Mouse (Mus musculus) colon, adult 2 months (tissue): Measurements from ENCODE around the gene Vmn1r71. TPM values are rescaled to one million over a fixed set of nuclear protein-coding genes. Genes with fewer than 3 reads are reported as not detected.

Experiments
- polyA plus RNA-seq: library from polyadenylated mRNA; depleted of rRNA; stranded (reverse); fragments of >200 nt; gene quantifications from 2 replicates; pipeline ENCODE4 v1.2.3, GENCODE M21; 2012; rRNA removed

Gene Vmn1r71
- polyA plus RNA-seq, result not detected in 2 replicates

DNA sequence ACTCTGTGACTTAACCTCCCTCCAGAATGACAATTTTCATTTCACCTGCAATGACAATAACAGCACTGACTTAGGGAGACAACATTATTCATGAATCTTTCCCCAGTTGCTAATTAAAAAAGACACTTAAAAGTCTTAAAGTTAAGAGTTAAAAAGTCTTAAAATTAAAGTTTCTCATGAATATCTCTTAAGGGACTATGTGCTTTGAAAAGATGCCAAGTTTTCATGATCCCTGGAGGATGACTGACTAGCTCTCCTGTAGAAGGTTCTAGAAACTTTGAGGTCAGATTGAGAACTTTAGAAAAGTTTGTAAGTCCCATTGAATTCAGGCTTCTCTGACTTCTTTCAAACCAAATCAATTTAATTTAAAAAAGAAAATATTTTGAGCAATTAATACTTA lies at the start of gene Vmn1r71:
Vmn1r71 (minus strand) TSS at position 101 of the 400 bp plus-strand sequence.

Other genes with a start within 250 kb of the Vmn1r71 start
- gene Vmn1r68, start 195.9 kb downstream of the Vmn1r71 start, polyA plus RNA-seq, result not detected in 2 replicates
- not detected in 2 replicates for gene Vmn1r69, start 140.7 kb downstream of the Vmn1r71 start, polyA plus RNA-seq
- not detected in 2 replicates for gene Vmn1r70, start 122.8 kb downstream of the Vmn1r71 start, polyA plus RNA-seq
- gene Nlrp4b, start 66.6 kb downstream of the Vmn1r71 start, polyA plus RNA-seq, result not detected in 2 replicates
- not detected in 2 replicates for gene Zscan4b, start 150.7 kb upstream of the Vmn1r71 start, polyA plus RNA-seq